Mouse (Mus musculus): ENCODE results near the gene Olfr1432. TPM values are rescaled to one million over a fixed set of nuclear protein-coding genes. Genes with fewer than 3 reads are reported as not detected.
"Not testable (repeated sequence)": the region's sequence is repeated elsewhere in the genome, so short reads cannot be mapped to it uniquely, and the experiment has no call there.

The Olfr1432 gene
- polyA plus RNA-seq (2016; fragmentation: Nextera tagmentation; extraction: Ambion mirVana): not detected in 2 replicates

DNA sequence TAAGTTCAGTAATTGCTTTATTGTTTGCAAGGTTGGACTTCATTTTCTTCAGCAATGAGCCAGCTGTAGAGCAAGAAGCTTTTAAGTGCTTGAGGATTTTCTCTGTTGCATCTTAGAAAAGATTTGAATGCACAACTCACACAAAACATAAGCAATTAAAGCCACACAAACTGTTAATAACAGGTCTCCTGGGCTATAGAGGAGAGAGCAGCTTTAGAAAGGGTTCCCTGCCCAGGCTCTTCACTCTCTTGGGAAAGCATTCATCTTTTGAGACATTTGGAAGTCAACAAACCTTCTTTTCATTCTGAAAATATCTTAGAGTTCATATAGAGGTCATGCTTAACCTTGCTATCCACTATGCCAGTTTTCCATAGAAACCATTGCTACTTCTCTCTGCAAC is at the start of gene Olfr1432:
Gene Olfr1432, minus strand, starts transcription at position 101 of the 400 bp plus-strand sequence.
- not testable (repeated sequence) for H3K4me1 ChIP-seq; H3K27ac ChIP-seq; H3K4me2 ChIP-seq (replicated peaks); H3K4me3 ChIP-seq; H3K9me3 ChIP-seq (replicated peaks); H3K36me3 ChIP-seq; H3K27me3 ChIP-seq; H3K9ac ChIP-seq; ATAC-seq (ENCODE audit: low FRiP score)

DNA sequence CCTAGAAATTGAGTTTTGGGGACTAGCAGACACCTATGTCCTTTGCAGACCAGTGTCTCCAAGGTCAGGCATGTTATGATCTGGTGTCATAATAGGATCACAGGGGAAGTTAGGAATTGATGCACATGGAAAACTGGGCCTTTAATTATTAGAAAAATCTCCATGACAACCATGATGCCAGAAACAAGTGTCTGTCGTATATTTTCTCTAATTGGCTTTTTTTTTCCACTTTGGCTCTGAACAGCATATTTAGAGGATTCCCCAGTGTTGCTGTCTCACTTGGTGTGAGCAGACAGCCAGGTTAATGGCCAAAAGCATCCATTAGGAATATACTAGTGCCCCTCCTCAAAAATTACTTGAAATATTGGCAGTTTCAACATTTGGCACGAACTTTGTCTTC is 47.2 kb upstream of the Olfr1432 start, which contains the start of gene Olfr1434:
Gene Olfr1434, plus strand, starts transcription at position 301 of the 400 bp plus-strand sequence.
- no peak within 1 kb of the TSS for H3K4me2 ChIP-seq (replicated peaks)
- H3K36me3 ChIP-seq: no peaks in the 10 kb centered on the region
- no peaks in the 10 kb centered on the region for H3K4me1 ChIP-seq
- no peak within 1 kb of the TSS for H3K27ac ChIP-seq
- ATAC-seq (ENCODE audit: low FRiP score): no peak
- no peak within 1 kb of the TSS for H3K9ac ChIP-seq
- 72% methylated on average over 2 of the region's 2 CpGs for WGBS
- no peaks in the 10 kb centered on the region for H3K9me3 ChIP-seq (replicated peaks)
- no peaks in the 10 kb centered on the region for H3K27me3 ChIP-seq
- H3K4me3 ChIP-seq: no peak within 1 kb of the TSS

DNA sequence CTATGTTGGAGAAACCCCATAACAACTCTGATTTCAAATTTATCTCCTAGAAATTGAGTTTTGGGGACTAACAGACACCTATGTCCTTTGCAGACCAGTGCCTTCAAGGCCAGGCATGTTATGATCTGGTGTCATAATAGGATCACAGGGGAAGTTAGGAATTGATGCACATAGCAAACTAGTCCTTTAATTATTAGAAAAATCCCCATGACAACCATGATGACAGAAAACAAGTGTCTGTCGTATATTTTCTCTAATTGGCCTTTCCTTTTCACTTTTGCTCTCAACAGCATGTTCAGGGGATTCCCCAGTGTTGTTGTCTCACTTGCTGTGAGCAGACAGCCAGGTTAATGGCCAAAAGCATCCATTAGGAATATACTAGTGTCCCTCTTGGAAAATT is 28.3 kb upstream of the Olfr1432 start, which contains the start of gene Olfr235:
Gene Olfr235, plus strand, starts transcription at position 301 of the 400 bp plus-strand sequence.
- Histone ChIP-seq H3K27ac (no peak within 1 kb of the TSS), H3K4me3 (no peak within 1 kb of the TSS), H3K9ac (no peak within 1 kb of the TSS), H3K27me3 (no peaks in the 10 kb centered on the region), H3K9me3 (replicated peaks) (no peaks in the 10 kb centered on the region), H3K4me2 (replicated peaks) (no peak within 1 kb of the TSS), H3K36me3 (no peaks in the 10 kb centered on the region), H3K4me1 (no peaks in the 10 kb centered on the region)
- ATAC-seq (ENCODE audit: low FRiP score): no peak
- 69% methylated on average over 1 of the region's 1 CpGs for WGBS

DNA sequence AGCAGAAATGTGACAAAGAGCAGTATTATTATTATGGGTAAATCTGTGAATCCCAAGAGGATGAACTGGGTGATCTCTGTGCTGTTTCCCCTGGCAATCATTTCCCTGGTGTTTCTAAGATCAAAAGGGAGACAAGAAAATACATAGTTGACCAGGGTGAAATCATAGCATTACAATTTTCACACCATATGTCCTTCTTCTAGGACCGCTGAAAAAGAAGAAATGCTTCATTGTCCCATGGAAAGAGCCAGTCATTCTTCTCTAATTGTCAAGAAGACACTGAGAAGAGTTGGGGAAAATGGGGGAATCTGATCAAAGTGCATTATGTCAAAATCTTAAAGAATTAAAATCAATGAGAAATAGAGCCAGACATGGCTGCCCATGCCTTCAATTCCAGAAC is 9.2 kb upstream of the Olfr1432 start, which contains the start of gene Olfr262:
Gene Olfr262, minus strand, starts transcription at position 101 of the 400 bp plus-strand sequence.
- WGBS: 82% methylated on average over 1 of the region's 1 CpGs
- no peaks in the 10 kb centered on the region for H3K27me3 ChIP-seq
- no peak within 1 kb of the TSS for H3K4me3 ChIP-seq
- no peaks in the 10 kb centered on the region for H3K36me3 ChIP-seq
- no peak within 1 kb of the TSS for H3K27ac ChIP-seq
- H3K4me1 ChIP-seq: no peaks in the 10 kb centered on the region
- no peak within 1 kb of the TSS for H3K4me2 ChIP-seq (replicated peaks)
- no peak within 1 kb of the TSS for H3K9ac ChIP-seq
- H3K9me3 ChIP-seq (replicated peaks): no peaks in the 10 kb centered on the region
- no peak for ATAC-seq (ENCODE audit: low FRiP score)

DNA sequence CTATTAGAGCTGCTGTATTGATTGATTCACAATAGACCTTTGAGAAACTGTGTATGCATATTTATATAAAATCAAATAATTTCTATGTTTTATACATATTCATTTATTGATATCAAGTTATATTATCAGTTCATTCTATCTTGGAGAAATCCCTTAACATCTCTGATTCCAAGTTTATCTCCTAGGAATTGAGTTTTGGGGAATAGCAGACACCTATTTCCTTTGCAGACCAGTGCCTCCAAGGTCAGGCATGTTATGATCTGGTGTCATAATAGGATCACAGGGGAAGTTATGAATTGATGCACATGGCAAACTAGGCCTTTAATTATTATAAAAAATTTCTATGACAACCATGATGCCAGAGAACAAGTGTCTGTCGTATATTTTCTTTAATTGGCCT is 32.1 kb downstream of the Olfr1432 start, which contains the start of gene Olfr1431:
Gene Olfr1431, plus strand, starts transcription at position 301 of the 400 bp plus-strand sequence.
- H3K27me3 ChIP-seq: no peaks in the 10 kb centered on the region
- 75% methylated on average over 1 of the region's 1 CpGs for WGBS
- no peak within 1 kb of the TSS for H3K27ac ChIP-seq
- no peak within 1 kb of the TSS for H3K4me3 ChIP-seq
- no peak within 1 kb of the TSS for H3K9ac ChIP-seq
- H3K36me3 ChIP-seq: no peaks in the 10 kb centered on the region
- no peaks in the 10 kb centered on the region for H3K4me1 ChIP-seq
- H3K4me2 ChIP-seq (replicated peaks): no peak within 1 kb of the TSS
- H3K9me3 ChIP-seq (replicated peaks): no peaks in the 10 kb centered on the region
- no peak for ATAC-seq (ENCODE audit: low FRiP score)

DNA sequence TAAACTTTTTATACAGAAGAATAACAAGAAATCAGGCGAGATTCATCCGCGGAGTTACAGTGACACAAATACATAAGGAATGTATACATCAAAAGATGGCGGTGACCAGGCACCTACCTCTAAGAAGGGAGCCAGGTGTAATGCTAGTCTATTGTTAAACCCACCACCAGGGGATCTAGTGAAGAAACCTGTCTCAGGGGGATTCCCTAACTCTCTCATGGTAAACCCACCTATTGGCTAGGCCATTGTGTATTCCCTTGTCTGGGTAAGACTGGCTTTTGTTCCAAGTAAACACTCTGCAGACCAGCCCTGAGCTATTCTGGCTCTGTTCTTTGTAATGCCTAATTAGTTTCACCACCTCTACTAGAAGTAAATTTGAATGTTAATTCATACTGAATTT is 33.3 kb downstream of the Olfr1432 start:
- H3K4me1 ChIP-seq; H3K36me3 ChIP-seq; H3K4me2 ChIP-seq (replicated peaks); H3K4me3 ChIP-seq; H3K9me3 ChIP-seq (replicated peaks); H3K27me3 ChIP-seq; ATAC-seq (ENCODE audit: low FRiP score); H3K9ac ChIP-seq; H3K27ac ChIP-seq: not testable (repeated sequence)
- 78% methylated on average over 4 of the region's 4 CpGs for WGBS

Other genes starting within 250 kb of the Olfr1432 start
- 0.04 TPM in 1 of 2 replicates, not detected in the other for gene Olfr1423, start 191.3 kb downstream of the Olfr1432 start, polyA plus RNA-seq (2016; fragmentation: Nextera tagmentation; extraction: Ambion mirVana)
- gene Olfr1424, start 169.9 kb downstream of the Olfr1432 start, polyA plus RNA-seq (2016; fragmentation: Nextera tagmentation; extraction: Ambion mirVana): not detected in 2 replicates
- not detected in 2 replicates for gene Olfr1425, start 154.9 kb downstream of the Olfr1432 start, polyA plus RNA-seq (2016; fragmentation: Nextera tagmentation; extraction: Ambion mirVana)
- gene Olfr1426, start 140.6 kb downstream of the Olfr1432 start, polyA plus RNA-seq (2016; fragmentation: Nextera tagmentation; extraction: Ambion mirVana): not detected in 2 replicates
- not detected in 2 replicates for gene Olfr1427, start 129.3 kb downstream of the Olfr1432 start, polyA plus RNA-seq (2016; fragmentation: Nextera tagmentation; extraction: Ambion mirVana)
- gene Olfr1428, start 116.7 kb downstream of the Olfr1432 start, polyA plus RNA-seq (2016; fragmentation: Nextera tagmentation; extraction: Ambion mirVana): not detected in 2 replicates
- not detected in 2 replicates for gene Olfr76, start 109.4 kb downstream of the Olfr1432 start, polyA plus RNA-seq (2016; fragmentation: Nextera tagmentation; extraction: Ambion mirVana)
- not detected in 2 replicates for gene Olfr1555-ps1, start 62.5 kb downstream of the Olfr1432 start, polyA plus RNA-seq (2016; fragmentation: Nextera tagmentation; extraction: Ambion mirVana)
- gene Olfr1431, start 32.0 kb downstream of the Olfr1432 start, polyA plus RNA-seq (2016; fragmentation: Nextera tagmentation; extraction: Ambion mirVana): not detected in 2 replicates
- gene Olfr262, start 9.1 kb upstream of the Olfr1432 start, polyA plus RNA-seq (2016; fragmentation: Nextera tagmentation; extraction: Ambion mirVana): not detected in 2 replicates
- not detected in 2 replicates for gene Olfr235, start 28.4 kb upstream of the Olfr1432 start, polyA plus RNA-seq (2016; fragmentation: Nextera tagmentation; extraction: Ambion mirVana)
- not detected in 2 replicates for gene Olfr1434, start 47.3 kb upstream of the Olfr1432 start, polyA plus RNA-seq (2016; fragmentation: Nextera tagmentation; extraction: Ambion mirVana)
- not detected in 2 replicates for gene Olfr1436, start 66.5 kb upstream of the Olfr1432 start, polyA plus RNA-seq (2016; fragmentation: Nextera tagmentation; extraction: Ambion mirVana)
- not detected in 2 replicates for gene Olfr1437, start 92.5 kb upstream of the Olfr1432 start, polyA plus RNA-seq (2016; fragmentation: Nextera tagmentation; extraction: Ambion mirVana)
- gene Olfr1438-ps1, start 103.3 kb upstream of the Olfr1432 start, polyA plus RNA-seq (2016; fragmentation: Nextera tagmentation; extraction: Ambion mirVana): not detected in 2 replicates
- not detected in 2 replicates for gene Olfr1440, start 154.7 kb upstream of the Olfr1432 start, polyA plus RNA-seq (2016; fragmentation: Nextera tagmentation; extraction: Ambion mirVana)
- gene Olfr1441, start 184.8 kb upstream of the Olfr1432 start, polyA plus RNA-seq (2016; fragmentation: Nextera tagmentation; extraction: Ambion mirVana): not detected in 2 replicates
- gene Pfpl, start 195.3 kb upstream of the Olfr1432 start, polyA plus RNA-seq (2016; fragmentation: Nextera tagmentation; extraction: Ambion mirVana): not detected in 2 replicates
- gene Mpeg1, start 228.2 kb upstream of the Olfr1432 start, polyA plus RNA-seq (2016; fragmentation: Nextera tagmentation; extraction: Ambion mirVana): 0.70 and 0.75 TPM in 2 replicates